Mouse (Mus musculus): ENCODE data around the gene Pitpnm2.

GRCm38 (mm10) chr5:124214516-124215145, 34.9 kb downstream of the Pitpnm2 start:
- TF ChIP-seq CTCF (IDR thresholded peaks at IDR 0.05; ENCODE audit: control insufficient read depth, insufficient read depth, insufficient replicate concordance, low read depth, low read length) (no peak), POLR2A (IDR thresholded peaks at IDR 0.05; ENCODE audit: control insufficient read depth, low read depth, low read length) (no peak)
